ENCODE assay signal across 8 mouse cellular contexts in the genomic region with DNA sequence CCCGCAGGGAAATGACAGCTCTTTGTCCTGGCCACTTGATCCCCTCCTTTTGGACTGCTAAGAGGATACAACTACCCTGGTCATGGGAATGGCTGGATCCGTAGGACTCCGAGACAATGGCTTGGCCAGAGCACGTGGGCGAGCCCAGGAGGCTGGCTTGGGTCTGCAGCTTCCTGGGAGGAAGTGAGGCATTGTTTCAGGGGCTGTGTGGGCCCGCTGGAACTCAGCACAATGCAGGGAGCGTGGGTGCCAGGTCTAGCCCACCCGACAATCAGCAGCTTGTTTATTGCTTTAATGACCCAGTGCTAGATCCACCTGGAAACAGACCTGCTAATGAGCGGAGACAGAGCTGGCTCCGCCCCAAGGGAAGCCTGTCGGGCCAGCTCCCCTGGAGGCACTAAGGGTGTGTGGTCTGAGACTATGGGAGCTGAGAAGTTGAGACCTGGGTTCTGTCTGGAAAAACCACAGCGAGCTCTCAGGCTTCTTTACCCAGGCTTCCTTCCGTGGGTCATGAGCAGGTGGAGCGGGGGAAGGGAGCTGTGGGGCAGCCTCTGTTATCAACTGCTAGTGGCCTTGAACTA. TPM values are rescaled to one million over a fixed set of nuclear protein-coding genes. Genes with fewer than 3 reads are reported as not detected.
A peak's percentile ranks its signal among the peaks of the same experiment; 100 is the strongest.
DNase-seq lines count a peak whose midpoint lies in the region; ATAC-seq and TF ChIP-seq lines count a peak whose summit lies in the region.
"Had no signal": no experiment of that assay in that cellular context is flagged by ENCODE, and none has a peak within 500 bp of the region (broad histone marks: within the 10 kb centered on the region; RNA-seq: fewer than 3 reads in every experiment).

No protein-coding gene starts in this region.

- DNase-seq in ES-CJ7 (ENCODE audit: low read depth, low spot score) (peak; percentile 67), MN1 (ENCODE audit: low spot score) (no peak)
- DNase-seq in heart, adult 18-20 months = peak; percentile 54 to 88
- DNase-seq in frontal cortex, postnatal 14 days (ENCODE audit: low spot score in 2 of 2) = no peak

- no peak for TF ChIP-seq CTCF in E14TG2a.4 (conservative IDR thresholded peaks at IDR 0.05; ENCODE audit: low read length)

- 0 out of 2 replicates have a peak overlapping the region, but pooled peaks have one; percentile 43 for H3K27ac ChIP-seq in kidney, embryonic 15.5 days
- H3K27ac ChIP-seq: neural tube, embryonic 12.5 days had no signal

- no peaks in the 10 kb centered on the region for H3K9me3 ChIP-seq in E14TG2a.4 (ENCODE audit: low read length)
- no peaks in the 10 kb centered on the region for H3K9me3 ChIP-seq in kidney, embryonic 15.5 days (replicated peaks)
- H3K9me3 ChIP-seq: neural tube, embryonic 12.5 days had no signal

- no peak overlapping the region for H3K9ac ChIP-seq in kidney, embryonic 15.5 days
- H3K9ac ChIP-seq: neural tube, embryonic 12.5 days had no signal

- peak overlapping the region; percentile 67 for H3K4me3 ChIP-seq in E14TG2a.4 (replicated peaks; ENCODE audit: low read length)
- H3K4me3 ChIP-seq in kidney, embryonic 15.5 days (replicated peaks) = no peak overlapping the region
- H3K4me3 ChIP-seq: neural tube, embryonic 12.5 days had no signal

- peak; percentile 44 for ATAC-seq in kidney, embryonic 15.5 days (replicated peaks; ENCODE audit: low FRiP score)
- ATAC-seq in megakaryocyte progenitor cell, adult 5-6 weeks (replicated peaks; ENCODE audit: poor library complexity) = peak; percentile 31

- H3K4me2 ChIP-seq in kidney, embryonic 15.5 days = peak overlapping the region; percentile 5; the same call in 1 of the 2 replicates
- H3K4me2 ChIP-seq: neural tube, embryonic 12.5 days had no signal

- 22% methylated on average over 14 of the region's 14 CpGs for WGBS in kidney, embryonic 15.5 days

- no peaks in the 10 kb centered on the region for H3K36me3 ChIP-seq in E14TG2a.4 (ENCODE audit: insufficient read depth, low read length)
- H3K36me3 ChIP-seq in kidney, embryonic 15.5 days = no peaks in the 10 kb centered on the region
- H3K36me3 ChIP-seq: neural tube, embryonic 12.5 days had no signal

- 0 out of 2 replicates have a peak, but pooled peaks cover 11% of the 10 kb centered on the region for H3K27me3 ChIP-seq in E14TG2a.4 (ENCODE audit: insufficient read depth, low read length)
- no peaks in the 10 kb centered on the region for H3K27me3 ChIP-seq in kidney, embryonic 15.5 days
- H3K27me3 ChIP-seq: neural tube, embryonic 12.5 days had no signal

- peaks cover 56% of the 10 kb centered on the region for H3K4me1 ChIP-seq in E14TG2a.4 (replicated peaks; ENCODE audit: low read depth, low read length)
- peaks cover 29% of the 10 kb centered on the region for H3K4me1 ChIP-seq in kidney, embryonic 15.5 days

RNA-seq across cellular contexts. Expression of gene Sox13, which starts 24.3 kb away (rescaled TPM):
- 10 to 100 TPM in 1 of 2 experiments, 1 to 10 TPM in 1; 9.8 to 10.8 TPM for total RNA-seq in heart, adult 18-20 months (2021)
- 15.0 and 16.2 TPM in 2 replicates for polyA plus RNA-seq in kidney, embryonic 15.5 days (2015; fragmentation: Nextera tagmentation; extraction: Ambion mirVana)
- total RNA-seq in megakaryocyte progenitor cell, adult 5-6 weeks (2015) = 3.5 and 3.8 TPM in 2 replicates
- 0.98 and 2.2 TPM in 2 replicates for total RNA-seq in megakaryocyte progenitor cell, adult 5-6 weeks (2017)

Comparison
In these comparisons a context has a peak if more than half of its experiments do, and no peak if none do; other contexts are left out.
1. DNase-seq: peak in ES-CJ7 (single experiment) and heart, adult 18-20 months (2 of 2); none in MN1 (single experiment) and frontal cortex, postnatal 14 days (0 of 2).